Mouse (Mus musculus): ENCODE measurements at regions not wholly inside any gene's neighbourhood (a gene's known extent, or its start where the extent isn't known, plus 50 kb on each side); places are given as distances from the start of the nearest gene placed in this dataset.

- no peak for DNase-seq (ENCODE audit: low spot score)
Observed at GRCm38 (mm10) chrX:169554359-169554758, 130.6 kb upstream of the Mid1 start.

DNA sequence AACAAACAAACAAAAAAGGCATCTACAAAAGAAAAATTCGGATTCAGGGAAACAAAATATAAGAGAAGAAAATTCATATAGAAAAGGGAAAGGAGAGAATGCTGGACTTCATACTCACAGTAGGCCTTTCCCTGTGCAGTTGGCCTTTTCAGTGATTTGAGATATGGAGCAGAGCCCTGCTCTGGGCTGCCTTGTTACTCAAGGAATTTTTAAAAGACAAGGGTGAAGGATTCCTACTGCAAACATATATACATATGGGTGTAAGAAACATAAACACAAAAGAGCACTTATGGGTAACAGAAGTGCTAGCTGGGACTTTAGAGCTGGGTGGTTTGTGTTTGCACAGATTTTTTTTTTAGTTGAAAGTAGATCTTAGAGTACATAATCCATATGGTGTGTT is 132.1 kb upstream of the Mid1 start:
- Histone ChIP-seq H3K4me3 (ENCODE audit: low read depth, low read length) (no peak overlapping the region), H3K27ac (ENCODE audit: low read length) (no peak overlapping the region), H3K4me1 (ENCODE audit: insufficient read depth, low read depth, low read length) (no peaks in the 10 kb centered on the region), H3K36me3 (ENCODE audit: insufficient read depth, low read length) (no peaks in the 10 kb centered on the region), H3K9me3 (ENCODE audit: low read length) (no peaks in the 10 kb centered on the region), H3K9ac (replicated peaks; ENCODE audit: low read depth) (no peak overlapping the region), H3K27me3 (replicated peaks; ENCODE audit: insufficient read depth, low read length) (no peaks in the 10 kb centered on the region), H3K4me2 (replicated peaks; ENCODE audit: low read depth, low read length) (no peak overlapping the region)
- no peak for DNase-seq (ENCODE audit: low spot score)
- TF ChIP-seq EP300 (IDR thresholded peaks at IDR 0.05) = no peak
- no peak for TF ChIP-seq CTCF (IDR thresholded peaks at IDR 0.05)
- WGBS = 36% methylated on average over 1 of the region's 1 CpGs
- ATAC-seq = no peak

More at GRCm38 (mm10) chrX:169554359-169554758, 130.6 kb upstream of the Mid1 start:
- ATAC-seq = no peak
- Histone ChIP-seq H3K36me3 (ENCODE audit: insufficient read depth, low read length) (no peaks in the 10 kb centered on the region), H3K4me3 (ENCODE audit: low read depth, low read length) (no peak overlapping the region), H3K4me2 (replicated peaks; ENCODE audit: low read depth, low read length) (no peak overlapping the region), H3K9ac (replicated peaks; ENCODE audit: low read depth) (no peak overlapping the region), H3K4me1 (ENCODE audit: insufficient read depth, low read depth, low read length) (no peaks in the 10 kb centered on the region), H3K9me3 (ENCODE audit: low read length) (no peaks in the 10 kb centered on the region), H3K27ac (ENCODE audit: low read length) (no peak overlapping the region), H3K27me3 (replicated peaks; ENCODE audit: insufficient read depth, low read length) (no peaks in the 10 kb centered on the region)
- TF ChIP-seq CTCF (IDR thresholded peaks at IDR 0.05) = no peak
- TF ChIP-seq EP300 (IDR thresholded peaks at IDR 0.05) = no peak
- 38% methylated on average over 1 of the region's 1 CpGs for WGBS

DNA sequence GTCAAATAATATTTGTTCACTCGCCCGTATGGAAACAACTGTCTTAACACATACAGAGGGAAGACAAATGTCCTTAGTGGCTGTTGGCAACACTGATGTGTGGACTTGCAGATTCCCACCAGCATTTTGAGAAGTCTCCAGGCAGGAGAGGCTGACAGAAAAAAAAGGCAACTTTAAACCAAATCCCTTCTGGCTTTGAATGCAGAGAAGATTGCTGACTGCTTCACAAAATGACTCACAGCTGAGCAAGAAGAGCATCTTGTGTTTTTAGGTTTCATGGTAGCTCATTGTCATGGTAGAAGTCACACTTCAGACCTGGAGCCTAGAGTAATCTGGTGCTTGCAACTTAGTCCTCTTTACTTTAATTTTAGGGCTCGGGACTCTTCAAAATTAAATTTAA is 141.0 kb upstream of the Mid1 start:
- Histone ChIP-seq H3K36me3 (ENCODE audit: insufficient read depth, low read length) (no peaks in the 10 kb centered on the region), H3K9me3 (ENCODE audit: low read length) (no peaks in the 10 kb centered on the region), H3K9ac (replicated peaks; ENCODE audit: low read depth) (no peak overlapping the region), H3K4me1 (ENCODE audit: insufficient read depth, low read depth, low read length) (no peaks in the 10 kb centered on the region), H3K27ac (ENCODE audit: low read length) (no peak overlapping the region), H3K27me3 (replicated peaks; ENCODE audit: insufficient read depth, low read length) (no peaks in the 10 kb centered on the region), H3K4me2 (replicated peaks; ENCODE audit: low read depth, low read length) (no peak overlapping the region), H3K4me3 (ENCODE audit: low read depth, low read length) (no peak overlapping the region)
- DNase-seq (ENCODE audit: low spot score) (no peak), ATAC-seq (no peak)
- TF ChIP-seq CTCF (IDR thresholded peaks at IDR 0.05) = no peak
- no peak for TF ChIP-seq EP300 (IDR thresholded peaks at IDR 0.05)
- WGBS = 89% methylated on average over 3 of the region's 3 CpGs

GRCm38 (mm10) chrX:169508229-169508628 is 176.8 kb upstream of the Mid1 start:
- H3K9ac ChIP-seq (replicated peaks; ENCODE audit: low read depth) = no peak overlapping the region
- H3K4me3 ChIP-seq (ENCODE audit: low read depth, low read length) = no peak overlapping the region
- H3K27ac ChIP-seq (ENCODE audit: low read length) = no peak overlapping the region
- no peak overlapping the region for H3K4me2 ChIP-seq (replicated peaks; ENCODE audit: low read depth, low read length)
- no peaks in the 10 kb centered on the region for H3K4me1 ChIP-seq (ENCODE audit: insufficient read depth, low read depth, low read length)
- TF ChIP-seq CTCF (IDR thresholded peaks at IDR 0.05) = no peak
- TF ChIP-seq EP300 (IDR thresholded peaks at IDR 0.05) = no peak
- DNase-seq (ENCODE audit: low spot score) (no peak), ATAC-seq (no peak)
- no peaks in the 10 kb centered on the region for H3K27me3 ChIP-seq (replicated peaks; ENCODE audit: insufficient read depth, low read length)
- H3K9me3 ChIP-seq (ENCODE audit: low read length) = no peaks in the 10 kb centered on the region
- no peaks in the 10 kb centered on the region for H3K36me3 ChIP-seq (ENCODE audit: insufficient read depth, low read length)

DNA sequence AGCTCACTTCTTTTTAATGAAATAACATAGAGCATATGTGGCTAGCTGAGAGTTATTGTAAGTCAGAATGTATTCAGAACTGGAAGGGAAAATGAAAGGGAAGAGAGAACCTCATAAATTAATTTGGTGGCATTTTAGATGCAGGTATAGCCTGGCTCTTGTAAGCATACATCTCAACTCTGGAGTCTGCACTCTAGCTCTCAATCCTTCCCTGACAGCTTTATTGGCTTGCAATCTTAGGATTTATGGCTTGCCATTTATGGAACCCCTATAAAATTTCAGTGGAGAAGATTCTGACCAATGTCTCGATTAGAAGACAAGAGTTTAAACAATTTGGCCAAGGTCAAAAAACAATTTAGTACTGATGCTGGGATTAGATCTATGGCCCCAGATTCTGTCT is 173.4 kb upstream of the Hccs start:
- Histone ChIP-seq H3K27ac (ENCODE audit: low read length) (no peak overlapping the region), H3K4me1 (ENCODE audit: insufficient read depth, low read depth, low read length) (no peaks in the 10 kb centered on the region), H3K9me3 (ENCODE audit: low read length) (no peaks in the 10 kb centered on the region), H3K36me3 (ENCODE audit: insufficient read depth, low read length) (no peaks in the 10 kb centered on the region), H3K27me3 (replicated peaks; ENCODE audit: insufficient read depth, low read length) (no peaks in the 10 kb centered on the region), H3K9ac (replicated peaks; ENCODE audit: low read depth) (no peak overlapping the region), H3K4me2 (replicated peaks; ENCODE audit: low read depth, low read length) (no peak overlapping the region), H3K4me3 (ENCODE audit: low read depth, low read length) (no peak overlapping the region)
- no peak for TF ChIP-seq CTCF (IDR thresholded peaks at IDR 0.05)
- TF ChIP-seq EP300 (IDR thresholded peaks at IDR 0.05) = no peak
- 18% methylated on average over 1 of the region's 1 CpGs for WGBS
- DNase-seq (ENCODE audit: low spot score) = no peak
- ATAC-seq = no peak

DNA sequence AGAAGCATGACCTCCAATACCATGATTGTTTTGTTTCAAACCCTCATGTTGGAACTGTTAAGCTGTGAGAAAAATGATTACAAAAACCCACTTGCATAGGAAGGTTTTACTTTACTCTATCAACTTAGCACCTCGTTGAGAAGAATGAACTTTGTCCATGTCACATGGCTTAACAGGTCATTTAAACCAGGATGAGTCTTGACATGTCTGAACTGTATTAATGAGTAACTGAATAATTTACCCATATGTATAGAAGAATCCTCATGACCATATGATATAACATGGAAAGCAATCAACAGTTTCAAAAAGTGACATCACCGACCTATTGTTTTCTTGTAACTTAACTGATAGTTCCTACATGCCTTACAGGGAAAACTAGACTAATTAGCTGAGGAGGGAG is 153.3 kb upstream of the Hccs start:
- H3K4me2 ChIP-seq (replicated peaks; ENCODE audit: low read depth, low read length) = no peak overlapping the region
- H3K9ac ChIP-seq (replicated peaks; ENCODE audit: low read depth) = no peak overlapping the region
- WGBS = 64% methylated on average over 2 of the region's 2 CpGs

DNA sequence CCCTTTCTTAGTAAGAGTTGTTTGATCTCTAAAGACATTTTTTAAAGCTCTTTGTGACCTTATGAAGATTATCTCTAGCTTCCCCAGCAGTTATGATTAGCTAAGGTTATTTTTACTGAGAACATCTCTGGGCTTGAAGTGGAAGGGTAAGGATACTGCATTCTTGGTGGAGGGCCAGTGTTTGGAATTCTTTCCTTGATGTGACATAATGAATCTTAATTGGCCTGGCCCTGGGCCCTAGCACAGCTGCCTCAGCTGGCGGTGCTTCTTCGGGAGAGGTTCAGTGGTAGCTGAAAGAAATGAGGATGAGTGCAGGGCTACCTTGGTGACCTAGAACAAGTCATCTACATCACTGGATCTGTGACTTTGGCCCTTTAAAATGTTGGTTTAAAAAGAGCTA is 150.5 kb upstream of the Hccs start:
- no peak overlapping the region for H3K4me2 ChIP-seq (replicated peaks; ENCODE audit: low read depth, low read length)
- ATAC-seq = no peak

More for the DNA sequence above, 153.3 kb upstream of the Hccs start:
- TF ChIP-seq CTCF (IDR thresholded peaks at IDR 0.05) (no peak), EP300 (IDR thresholded peaks at IDR 0.05) (no peak)
- Histone ChIP-seq H3K9me3 (ENCODE audit: low read length) (no peaks in the 10 kb centered on the region), H3K4me1 (ENCODE audit: insufficient read depth, low read depth, low read length) (no peaks in the 10 kb centered on the region), H3K36me3 (ENCODE audit: insufficient read depth, low read length) (no peaks in the 10 kb centered on the region), H3K27ac (ENCODE audit: low read length) (no peak overlapping the region), H3K4me3 (ENCODE audit: low read depth, low read length) (no peak overlapping the region), H3K27me3 (replicated peaks; ENCODE audit: insufficient read depth, low read length) (no peaks in the 10 kb centered on the region)
- ATAC-seq (no peak), DNase-seq (ENCODE audit: low spot score) (no peak)

More for the DNA sequence above, 150.5 kb upstream of the Hccs start:
- no peaks in the 10 kb centered on the region for H3K4me1 ChIP-seq (ENCODE audit: insufficient read depth, low read depth, low read length)
- H3K27ac ChIP-seq (ENCODE audit: low read length) = no peak overlapping the region
- H3K9me3 ChIP-seq (ENCODE audit: low read length) = no peaks in the 10 kb centered on the region
- no peak overlapping the region for H3K9ac ChIP-seq (replicated peaks; ENCODE audit: low read depth)
- no peaks in the 10 kb centered on the region for H3K27me3 ChIP-seq (replicated peaks; ENCODE audit: insufficient read depth, low read length)
- DNase-seq (ENCODE audit: low spot score) = no peak
- H3K4me3 ChIP-seq (ENCODE audit: low read depth, low read length) = no peak overlapping the region
- WGBS = 48% methylated on average over 2 of the region's 2 CpGs
- H3K36me3 ChIP-seq (ENCODE audit: insufficient read depth, low read length) = no peaks in the 10 kb centered on the region
- TF ChIP-seq EP300 (IDR thresholded peaks at IDR 0.05) (no peak), CTCF (IDR thresholded peaks at IDR 0.05) (no peak)
